Mouse (Mus musculus): ENCODE results near the gene Crtc2. TPM values are rescaled to one million over a fixed set of nuclear protein-coding genes. Genes with fewer than 3 reads are reported as not detected.
A peak's percentile ranks its signal among the peaks of the same experiment; 100 is the strongest.
"Not testable (repeated sequence)": the region's sequence is repeated elsewhere in the genome, so short reads cannot be mapped to it uniquely, and the experiment has no call there.

Gene Crtc2
- total RNA-seq, 4 experiments from 2014 or later = 43.5 to 73.2 (median 63.9) TPM

GRCm38 (mm10) chr3:90266901-90267775 lies 13.2 kb downstream of the Crtc2 start:
- no peak for DNase-seq

DNA sequence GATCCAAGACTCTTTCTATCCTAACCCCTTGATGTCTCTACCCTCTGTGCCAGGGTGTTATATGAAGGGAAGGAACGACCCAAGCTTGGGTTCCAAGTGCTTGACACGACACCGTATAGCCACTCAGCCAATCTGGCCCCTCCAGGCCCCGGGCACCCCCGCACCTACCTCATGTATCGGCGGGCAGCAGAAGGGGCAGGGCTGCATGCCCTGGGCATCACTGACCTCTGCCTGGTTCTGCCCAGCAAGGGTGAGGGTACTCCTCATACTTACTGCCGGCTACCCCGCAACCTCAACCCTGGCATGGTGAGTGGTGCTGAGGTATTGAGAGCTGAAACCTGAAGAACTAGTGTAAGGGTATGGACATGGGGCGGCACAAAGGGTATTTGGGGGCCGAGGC lies 14.2 kb downstream of the Crtc2 start:
- DNase-seq = no peak

DNA sequence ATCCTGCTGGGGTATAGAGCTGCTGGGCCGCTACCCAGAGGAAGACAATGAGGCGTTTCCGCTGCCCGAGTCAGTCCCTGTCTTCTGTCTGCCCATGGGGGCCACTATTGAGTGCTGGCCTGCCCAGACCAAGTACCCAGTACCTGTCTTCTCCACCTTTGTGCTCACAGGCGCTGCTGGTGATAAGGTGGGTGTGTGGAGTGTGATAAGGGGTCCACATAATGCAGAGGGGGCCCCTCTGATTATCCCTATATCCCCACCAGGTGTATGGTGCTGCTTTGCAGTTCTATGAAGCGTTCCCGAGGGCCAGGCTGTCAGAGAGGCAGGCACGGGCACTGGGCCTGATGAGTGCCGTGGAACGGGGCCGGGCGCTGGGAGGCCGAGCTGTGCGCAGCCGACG lies 15.0 kb downstream of the Crtc2 start:
- no peak for DNase-seq

- DNase-seq = no peak
These were observed 16.8 kb downstream of the Crtc2 start for GRCm38 (mm10) chr3:90270784-90271183.

GRCm38 (mm10) chr3:90272170-90272569 lies 18.2 kb downstream of the Crtc2 start:
- DNase-seq = no peak

GRCm38 (mm10) chr3:90273855-90274254 lies 19.9 kb downstream of the Crtc2 start:
- DNase-seq = no peak

DNA sequence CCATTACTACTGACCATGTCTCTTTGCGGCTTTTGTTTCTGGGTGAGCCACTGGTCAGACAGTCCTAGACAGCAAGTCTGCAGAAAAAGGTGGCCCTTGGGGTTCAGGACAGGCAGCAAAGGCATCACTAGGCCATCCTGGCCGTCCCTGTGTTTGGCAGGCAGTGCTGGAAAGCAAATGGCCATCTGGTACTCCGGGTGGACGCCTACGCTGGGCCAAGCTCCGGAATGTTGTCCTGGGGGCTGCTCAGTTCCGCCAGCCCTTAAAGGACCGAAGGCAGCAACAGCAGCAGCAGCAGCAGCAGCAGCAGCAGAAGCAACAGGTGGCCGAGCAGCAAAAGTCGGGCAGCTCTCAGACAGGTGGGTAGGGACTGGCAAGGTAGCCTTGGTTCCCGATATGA lies 21.3 kb downstream of the Crtc2 start:
- DNase-seq = no peak

DNA sequence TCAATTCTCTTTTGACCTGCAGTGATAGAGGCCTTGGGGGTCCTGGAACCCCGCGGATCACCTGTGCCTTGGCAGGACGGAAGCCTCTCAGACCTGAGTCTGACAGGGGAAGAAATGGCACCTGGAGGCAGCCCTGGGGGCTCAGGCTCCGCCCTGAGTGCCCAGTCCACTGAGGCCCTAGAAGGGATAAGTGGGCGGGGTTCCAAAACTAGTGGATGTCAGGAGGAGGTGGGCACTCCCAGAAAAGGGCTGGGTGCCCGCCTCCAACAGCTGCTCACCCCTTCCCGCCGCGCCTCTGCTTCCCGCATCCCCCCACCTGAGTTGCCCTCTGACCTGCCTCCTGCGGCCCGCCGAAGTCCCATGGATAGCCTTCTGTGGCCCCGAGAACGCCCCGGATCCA lies 22.9 kb downstream of the Crtc2 start:
- DNase-seq = no peak

DNA sequence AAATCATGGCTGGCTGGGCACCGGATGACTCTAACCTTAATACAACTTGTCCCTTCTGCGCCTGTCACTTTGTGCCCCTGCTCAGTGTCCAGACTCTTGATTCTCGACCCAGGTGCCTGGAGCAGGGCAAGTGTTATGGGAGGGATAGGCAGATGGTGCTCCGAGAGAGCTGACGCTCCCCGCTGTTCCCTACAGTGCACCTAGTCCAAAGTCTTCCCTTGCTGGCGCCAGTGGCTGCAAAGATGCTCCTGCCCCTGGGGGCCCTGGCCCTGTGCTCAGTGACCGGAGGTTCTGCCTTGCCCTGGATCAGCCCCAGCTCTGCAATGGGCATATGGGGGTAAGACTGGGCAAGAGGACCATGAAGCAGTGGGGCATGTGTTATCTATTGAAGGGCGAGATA lies 23.8 kb downstream of the Crtc2 start:
- no peak for DNase-seq

DNA sequence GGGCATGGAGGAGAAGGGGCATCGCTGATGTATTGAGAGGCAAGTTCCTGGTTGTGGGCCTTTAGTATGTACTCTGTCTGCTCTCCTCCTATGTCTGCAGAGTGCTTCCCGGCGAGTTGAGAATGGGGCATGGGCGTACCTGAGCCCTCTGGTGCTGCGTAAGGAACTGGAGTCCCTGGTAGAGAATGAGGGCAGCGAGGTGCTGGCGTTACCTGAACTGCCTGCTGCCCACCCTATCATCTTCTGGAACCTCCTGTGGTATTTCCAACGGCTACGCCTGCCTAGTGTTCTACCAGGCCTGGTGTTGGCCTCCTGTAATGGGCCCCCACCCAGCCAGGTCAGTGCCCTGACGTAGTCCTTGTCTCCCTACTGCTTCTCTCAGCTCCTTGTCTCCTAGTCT lies 24.2 kb downstream of the Crtc2 start:
- no peak for DNase-seq

DNA sequence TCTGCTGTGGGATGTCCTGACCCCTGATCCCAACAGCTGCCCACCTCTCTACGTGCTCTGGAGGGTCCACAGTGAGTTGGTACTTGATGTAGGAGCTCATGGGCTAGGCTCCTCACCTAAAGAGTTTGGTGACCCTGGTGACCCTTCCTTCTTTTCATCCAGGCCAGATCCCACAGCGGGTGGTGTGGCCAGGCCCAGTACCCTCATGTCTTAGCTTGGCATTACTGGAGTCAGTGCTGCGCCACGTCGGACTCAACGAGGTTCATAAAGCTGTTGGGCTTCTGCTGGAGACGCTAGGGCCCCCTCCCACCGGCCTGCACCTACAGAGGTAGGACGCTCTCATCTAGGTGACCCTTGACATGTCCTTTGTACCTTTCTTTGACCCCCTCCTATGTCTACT lies 25.3 kb downstream of the Crtc2 start:
- no peak for DNase-seq

DNA sequence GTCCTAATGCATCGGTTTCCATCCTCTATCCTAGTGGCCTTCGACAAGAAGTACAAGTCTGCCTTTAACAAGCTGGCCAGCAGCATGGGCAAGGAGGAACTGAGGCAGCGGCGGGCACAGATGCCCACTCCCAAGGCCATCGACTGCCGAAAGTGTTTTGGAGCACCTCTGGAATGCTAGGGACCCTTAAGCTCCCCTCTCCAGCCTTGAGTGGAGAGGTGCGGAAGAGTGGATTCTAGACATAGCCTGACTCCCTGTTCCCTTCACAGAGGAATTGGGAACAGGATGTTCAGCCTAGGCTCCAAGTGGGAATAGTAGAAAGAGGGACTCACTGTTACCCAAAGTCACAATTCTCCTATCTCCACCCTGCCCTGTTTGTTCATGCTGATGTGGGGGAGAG lies 25.8 kb downstream of the Crtc2 start:
- no peak for DNase-seq

GRCm38 (mm10) chr3:90280708-90281107 lies 26.7 kb downstream of the Crtc2 start:
- no peak for DNase-seq

DNA sequence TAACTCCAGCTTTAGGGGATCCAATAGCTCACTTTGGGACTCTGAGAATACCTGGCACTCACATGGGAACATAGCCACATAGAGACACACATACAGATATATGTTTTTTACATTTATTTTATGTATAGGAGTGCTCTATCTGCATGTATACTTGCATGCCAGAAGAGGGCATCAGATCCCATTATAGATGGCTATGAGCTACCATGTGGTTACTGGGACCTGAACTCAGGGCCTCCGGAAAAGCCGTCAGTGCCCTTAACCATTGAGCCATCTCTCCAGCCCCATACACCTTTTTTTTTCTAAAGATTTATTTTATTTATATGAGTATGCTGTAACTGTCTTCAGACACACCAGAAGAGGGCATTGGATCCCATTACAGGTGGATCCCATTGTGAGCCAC lies 30.2 kb downstream of the Crtc2 start:
- DNase-seq = no peak

- DNase-seq = not testable (repeated sequence)
These were observed 35.4 kb downstream of the Crtc2 start for GRCm38 (mm10) chr3:90289403-90289802.

GRCm38 (mm10) chr3:90290602-90291001 lies 36.6 kb downstream of the Crtc2 start:
- DNase-seq = no peak

- DNase-seq = no peak
These were observed 38.0 kb downstream of the Crtc2 start for GRCm38 (mm10) chr3:90291982-90292344.

GRCm38 (mm10) chr3:90292345-90293275 lies 38.6 kb downstream of the Crtc2 start, which contains the start of gene Gatad2b:
TSS of gene Gatad2b (plus strand) at chr3:90293178.
- peak; percentile 99 for DNase-seq

GRCm38 (mm10) chr3:90293352-90294063 lies 39.5 kb downstream of the Crtc2 start:
- DNase-seq = peak; percentile 32

DNA sequence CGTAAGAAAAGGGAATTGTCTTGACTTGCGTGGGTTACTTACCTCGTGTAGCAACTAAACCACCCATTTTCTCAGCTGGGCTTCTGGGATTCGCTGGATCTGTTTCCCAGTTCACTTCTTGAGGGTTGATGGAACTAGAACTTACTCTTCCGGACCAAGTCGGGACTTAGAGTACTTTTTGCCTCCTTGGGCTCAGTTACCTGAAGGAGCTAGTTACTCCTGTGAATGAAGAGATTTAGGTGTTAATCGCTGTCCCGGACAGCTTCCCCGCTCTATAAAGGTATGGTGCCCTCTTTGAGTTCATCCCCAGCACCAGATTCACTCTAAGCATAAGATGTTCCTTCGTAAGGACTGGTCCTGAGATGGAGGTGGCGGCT lies 40.1 kb downstream of the Crtc2 start:
- no peak for DNase-seq

GRCm38 (mm10) chr3:90294651-90295050 lies 40.7 kb downstream of the Crtc2 start:
- no peak for DNase-seq

- DNase-seq = no peak
These were observed 51.8 kb downstream of the Crtc2 start for GRCm38 (mm10) chr3:90305801-90306200.

- no peak for DNase-seq
These were observed 55.6 kb downstream of the Crtc2 start for GRCm38 (mm10) chr3:90309589-90309988.
